Mouse (Mus musculus) forebrain, embryonic 15.5 days (tissue): ENCODE data around the gene Itpr1. TPM values are rescaled to one million over a fixed set of nuclear protein-coding genes. Genes with fewer than 3 reads are reported as not detected.

Experiments used
- ATAC-seq: fragments of 200-750 bp; cut with Nextera tagmentation; replicated peaks from 2 replicates; pipeline ENCODE4 v1.8.0; 2017; ENCODE audit warnings: mild to moderate bottlenecking, moderate TSS enrichment, moderate library complexity
- H3K27ac ChIP-seq: fragments of 300-500 bp; sonication (generic); replicated peaks from 2 replicates; pipeline ENCODE4 v1.5.1; 2015; ENCODE audit warnings: mild to moderate bottlenecking, inconsistent platforms
- H3K27me3 ChIP-seq: fragments of 300-500 bp; sonication (generic); 2 replicates; pipeline ENCODE4 v1.6.1; 2015; ENCODE audit warnings: inconsistent platforms
- H3K36me3 ChIP-seq: fragments of 300-500 bp; sonication (generic); 2 replicates; pipeline ENCODE4 v1.6.1; 2015; ENCODE audit warnings: mild to moderate bottlenecking, inconsistent platforms
- H3K4me1 ChIP-seq: fragments of 300-500 bp; sonication (generic); 2 replicates; pipeline ENCODE4 v1.6.1; 2015; ENCODE audit warnings: inconsistent platforms
- H3K4me2 ChIP-seq: fragments of 300-500 bp; sonication (generic); replicated peaks from 2 replicates; pipeline ENCODE4 v1.6.1; 2015; ENCODE audit warnings: mild to moderate bottlenecking, inconsistent platforms
- H3K4me3 ChIP-seq: fragments of 300-500 bp; sonication (generic); 2 replicates; pipeline ENCODE4 v1.5.1; 2015; ENCODE audit warnings: mild to moderate bottlenecking, inconsistent platforms
- H3K9ac ChIP-seq: fragments of 300-500 bp; sonication (generic); replicated peaks from 2 replicates; pipeline ENCODE4 v1.6.1; 2015; ENCODE audit warnings: mild to moderate bottlenecking, inconsistent platforms
- H3K9me3 ChIP-seq: fragments of 300-500 bp; sonication (generic); 2 replicates; pipeline ENCODE4 v1.6.1; 2016; ENCODE audit warnings: inconsistent platforms
- WGBS: fragments of 180-500 bp; shearing (Covaris S2); methylation state at CpG from one replicate; pipeline ENCODE4 v1.1.7; 2015; ENCODE audit warnings: mixed read lengths; 5-methylcytosine and 5-hydroxymethylcytosine counted together
- polyA plus RNA-seq: library from polyadenylated mRNA; unstranded; fragments of >200 nt; fragmentation: Nextera tagmentation; extraction: Ambion mirVana; gene quantifications from 2 replicates; pipeline ENCODE4 v1.2.1, GENCODE M21; 2015

Itpr1 gene
- polyA plus RNA-seq, 1 experiment from 2014 or later = 12.6 TPM

- Histone ChIP-seq H3K27ac (peak overlapping the region; percentile 33), H3K4me1 (peaks cover 17% of the 10 kb centered on the region), H3K9ac (no peak overlapping the region), H3K36me3 (no peaks in the 10 kb centered on the region), H3K4me2 (peak overlapping the region; percentile 12; the same call in 1 of the 2 replicates), H3K4me3 (no peak overlapping the region), H3K27me3 (no peaks in the 10 kb centered on the region), H3K9me3 (no peaks in the 10 kb centered on the region)
- WGBS = 3% methylated on average over 10 of the region's 10 CpGs
- ATAC-seq = peak; percentile 94
Measured at GRCm38 (mm10) chr6:108426789-108427188, 213.9 kb downstream of the Itpr1 start.

GRCm38 (mm10) chr6:108428383-108428782, 215.5 kb downstream of the Itpr1 start:
- ATAC-seq = no peak
- no peak overlapping the region for H3K9ac ChIP-seq
- H3K4me1 ChIP-seq = peaks cover 17% of the 10 kb centered on the region
- H3K27me3 ChIP-seq = no peaks in the 10 kb centered on the region
- H3K9me3 ChIP-seq = no peaks in the 10 kb centered on the region
- no peak overlapping the region for H3K4me2 ChIP-seq
- H3K4me3 ChIP-seq = no peak overlapping the region
- H3K36me3 ChIP-seq = no peaks in the 10 kb centered on the region
- H3K27ac ChIP-seq = no peak overlapping the region
- WGBS = 90% methylated on average over 3 of the region's 3 CpGs

- Histone ChIP-seq H3K4me1 (peaks cover 11% of the 10 kb centered on the region), H3K36me3 (no peaks in the 10 kb centered on the region), H3K27me3 (no peaks in the 10 kb centered on the region), H3K9me3 (no peaks in the 10 kb centered on the region), H3K27ac (no peak overlapping the region), H3K4me2 (no peak overlapping the region), H3K9ac (no peak overlapping the region), H3K4me3 (no peak overlapping the region)
- 92% methylated on average over 8 of the region's 8 CpGs for WGBS
- ATAC-seq = no peak
Measured at GRCm38 (mm10) chr6:108429950-108430349, 217.1 kb downstream of the Itpr1 start.

- Histone ChIP-seq H3K4me2 (no peak overlapping the region), H3K27ac (no peak overlapping the region), H3K4me1 (peaks cover 17% of the 10 kb centered on the region), H3K4me3 (no peak overlapping the region), H3K27me3 (no peaks in the 10 kb centered on the region), H3K9me3 (no peaks in the 10 kb centered on the region), H3K36me3 (no peaks in the 10 kb centered on the region), H3K9ac (no peak overlapping the region)
- ATAC-seq = no peak
- 87% methylated on average over 8 of the region's 8 CpGs for WGBS
Measured at GRCm38 (mm10) chr6:108431193-108431592, 218.3 kb downstream of the Itpr1 start.

GRCm38 (mm10) chr6:108432836-108433235, 219.9 kb downstream of the Itpr1 start:
- Histone ChIP-seq H3K27me3 (no peaks in the 10 kb centered on the region), H3K4me1 (peaks cover 10% of the 10 kb centered on the region), H3K9me3 (no peaks in the 10 kb centered on the region), H3K4me3 (no peak overlapping the region), H3K27ac (no peak overlapping the region), H3K9ac (no peak overlapping the region), H3K4me2 (no peak overlapping the region), H3K36me3 (no peaks in the 10 kb centered on the region)
- ATAC-seq = no peak
- 81% methylated on average over 4 of the region's 4 CpGs for WGBS

GRCm38 (mm10) chr6:108434816-108435215, 221.9 kb downstream of the Itpr1 start:
- no peak overlapping the region for H3K4me2 ChIP-seq
- no peaks in the 10 kb centered on the region for H3K36me3 ChIP-seq
- no peak overlapping the region for H3K27ac ChIP-seq
- 76% methylated on average over 6 of the region's 6 CpGs for WGBS
- no peak for ATAC-seq
- H3K9me3 ChIP-seq = no peaks in the 10 kb centered on the region
- no peak overlapping the region for H3K9ac ChIP-seq
- no peaks in the 10 kb centered on the region for H3K27me3 ChIP-seq
- H3K4me1 ChIP-seq = peaks cover 10% of the 10 kb centered on the region
- no peak overlapping the region for H3K4me3 ChIP-seq

- no peaks in the 10 kb centered on the region for H3K36me3 ChIP-seq
- WGBS = 68% methylated on average over 6 of the region's 6 CpGs
- H3K4me2 ChIP-seq = no peak overlapping the region
- H3K4me1 ChIP-seq = peaks cover 10% of the 10 kb centered on the region
- no peak overlapping the region for H3K9ac ChIP-seq
- H3K9me3 ChIP-seq = no peaks in the 10 kb centered on the region
- H3K27ac ChIP-seq = peak overlapping the region; percentile 27
- no peaks in the 10 kb centered on the region for H3K27me3 ChIP-seq
- ATAC-seq = peak; percentile 65
- no peak overlapping the region for H3K4me3 ChIP-seq
Measured at GRCm38 (mm10) chr6:108435467-108435866, 222.6 kb downstream of the Itpr1 start.

- peaks cover 10% of the 10 kb centered on the region for H3K4me1 ChIP-seq
- H3K4me2 ChIP-seq = no peak overlapping the region
- no peaks in the 10 kb centered on the region for H3K27me3 ChIP-seq
- WGBS = 61% methylated on average over 5 of the region's 5 CpGs
- no peaks in the 10 kb centered on the region for H3K9me3 ChIP-seq
- H3K4me3 ChIP-seq = no peak overlapping the region
- ATAC-seq = no peak
- no peaks in the 10 kb centered on the region; the same call in 1 of the 2 replicates for H3K36me3 ChIP-seq
- H3K27ac ChIP-seq = no peak overlapping the region
- H3K9ac ChIP-seq = no peak overlapping the region
Measured at GRCm38 (mm10) chr6:108436608-108437007, 223.7 kb downstream of the Itpr1 start.

- H3K4me1 ChIP-seq = peaks cover 7% of the 10 kb centered on the region; the same call in 1 of the 2 replicates
- H3K9ac ChIP-seq = no peak overlapping the region
- no peaks in the 10 kb centered on the region for H3K27me3 ChIP-seq
- no peaks in the 10 kb centered on the region for H3K9me3 ChIP-seq
- no peak overlapping the region for H3K4me2 ChIP-seq
- no peak overlapping the region for H3K4me3 ChIP-seq
- H3K27ac ChIP-seq = no peak overlapping the region
- no peak for ATAC-seq
- 96% methylated on average over 2 of the region's 2 CpGs for WGBS
- no peaks in the 10 kb centered on the region; the same call in 1 of the 2 replicates for H3K36me3 ChIP-seq
Measured at GRCm38 (mm10) chr6:108441290-108441689, 228.4 kb downstream of the Itpr1 start.

- no peak for ATAC-seq
- Histone ChIP-seq H3K9ac (no peak overlapping the region), H3K4me2 (no peak overlapping the region), H3K27me3 (no peaks in the 10 kb centered on the region), H3K4me1 (peaks cover 15% of the 10 kb centered on the region; the same call in 1 of the 2 replicates), H3K36me3 (no peaks in the 10 kb centered on the region; the same call in 1 of the 2 replicates), H3K27ac (no peak overlapping the region), H3K9me3 (no peaks in the 10 kb centered on the region), H3K4me3 (no peak overlapping the region)
- 94% methylated on average over 3 of the region's 3 CpGs for WGBS
Measured at GRCm38 (mm10) chr6:108442291-108442690, 229.4 kb downstream of the Itpr1 start.

- no peak overlapping the region for H3K4me2 ChIP-seq
- H3K27me3 ChIP-seq = no peaks in the 10 kb centered on the region
- H3K9ac ChIP-seq = no peak overlapping the region
- WGBS = 59% methylated on average over 7 of the region's 7 CpGs
- no peaks in the 10 kb centered on the region; the same call in 1 of the 2 replicates for H3K36me3 ChIP-seq
- no peak overlapping the region for H3K4me3 ChIP-seq
- H3K27ac ChIP-seq = 0 out of 2 replicates have a peak overlapping the region, but pooled peaks have one; percentile 11
- H3K4me1 ChIP-seq = peaks cover 20% of the 10 kb centered on the region; the same call in 1 of the 2 replicates
- ATAC-seq = peak; percentile 51; the same call in 1 of the 2 replicates
- no peaks in the 10 kb centered on the region for H3K9me3 ChIP-seq
Measured at GRCm38 (mm10) chr6:108444435-108444834, 231.5 kb downstream of the Itpr1 start.

GRCm38 (mm10) chr6:108445006-108445405, 232.1 kb downstream of the Itpr1 start:
- Histone ChIP-seq H3K4me3 (no peak overlapping the region), H3K9me3 (no peaks in the 10 kb centered on the region), H3K4me1 (peaks cover 20% of the 10 kb centered on the region; the same call in 1 of the 2 replicates), H3K27ac (no peak overlapping the region), H3K36me3 (no peaks in the 10 kb centered on the region; the same call in 1 of the 2 replicates), H3K9ac (no peak overlapping the region), H3K4me2 (no peak overlapping the region), H3K27me3 (no peaks in the 10 kb centered on the region)
- ATAC-seq = no peak
- WGBS = 95% methylated on average over 7 of the region's 7 CpGs

GRCm38 (mm10) chr6:108446766-108447165, 233.9 kb downstream of the Itpr1 start:
- no peak overlapping the region for H3K9ac ChIP-seq
- no peak for ATAC-seq
- H3K4me2 ChIP-seq = no peak overlapping the region
- no peaks in the 10 kb centered on the region for H3K27me3 ChIP-seq
- no peak overlapping the region for H3K27ac ChIP-seq
- WGBS = 87% methylated on average over 1 of the region's 1 CpGs
- H3K4me1 ChIP-seq = peaks cover 20% of the 10 kb centered on the region; the same call in 1 of the 2 replicates
- no peak overlapping the region for H3K4me3 ChIP-seq
- H3K36me3 ChIP-seq = no peaks in the 10 kb centered on the region
- H3K9me3 ChIP-seq = no peaks in the 10 kb centered on the region
